Mouse (Mus musculus) thymus, postnatal 36 days (tissue): ENCODE measurements at regions not wholly inside any gene's neighbourhood (a gene's known extent, or its start where the extent isn't known, plus 50 kb on each side); places are given as distances from the start of the nearest gene placed in this dataset.

Experiments
- DNase-seq, 2 experiments: peaks; one replicate each; pipeline ENCODE4 v3.0.0; 2022; ENCODE audit warnings: mixed read lengths in 2 of 2

GRCm38 (mm10) chrX:166964656-166965582 is 244.2 kb downstream of the Tmsb4x start:
- no peak for DNase-seq

- DNase-seq, result peak; percentile 5 to 6
Observed at GRCm38 (mm10) chrX:166952528-166953189, 256.5 kb downstream of the Tmsb4x start.

GRCm38 (mm10) chrX:166951011-166951410 is 258.1 kb downstream of the Tmsb4x start:
- DNase-seq, result no peak

GRCm38 (mm10) chrX:166945915-166946314 is 263.2 kb downstream of the Tmsb4x start:
- no peak for DNase-seq

GRCm38 (mm10) chrX:166945476-166945875 is 263.6 kb downstream of the Tmsb4x start:
- no peak for DNase-seq

GRCm38 (mm10) chrX:166933766-166934165 is 275.3 kb downstream of the Tmsb4x start:
- no peak for DNase-seq

GRCm38 (mm10) chrX:166932472-166932871 is 276.6 kb downstream of the Tmsb4x start:
- no peak for DNase-seq

- no peak for DNase-seq
Observed at GRCm38 (mm10) chrX:166931048-166931447, 278.1 kb downstream of the Tmsb4x start.

- DNase-seq, result no peak
Observed at GRCm38 (mm10) chrX:166929716-166930420, 279.2 kb downstream of the Tmsb4x start.

GRCm38 (mm10) chrX:166915356-166915953 is 293.7 kb downstream of the Tmsb4x start:
- DNase-seq, result no peak

- no peak for DNase-seq
Observed at GRCm38 (mm10) chrX:166906602-166907001, 302.5 kb downstream of the Tmsb4x start.

GRCm38 (mm10) chrX:166900761-166901160 is 308.4 kb downstream of the Tmsb4x start:
- no peak for DNase-seq

GRCm38 (mm10) chrX:166895199-166895598 is 309.7 kb upstream of the Egfl6 start:
- no peak for DNase-seq

GRCm38 (mm10) chrX:166886417-166886816 is 300.9 kb upstream of the Egfl6 start:
- no peak for DNase-seq

GRCm38 (mm10) chrX:166869515-166869914 is 284.0 kb upstream of the Egfl6 start:
- DNase-seq, result no peak

- no peak for DNase-seq
Observed at GRCm38 (mm10) chrX:166867692-166868091, 282.2 kb upstream of the Egfl6 start.
